Mouse (Mus musculus) thymus, postnatal 36 days (tissue): ENCODE data around the gene St7.
"Not testable (repeated sequence)": the region's sequence is repeated elsewhere in the genome, so short reads cannot be mapped to it uniquely, and the experiment has no call there.

ENCODE experiments used
- DNase-seq, 2 experiments: peaks; one replicate each; pipeline ENCODE4 v3.0.0; 2022; ENCODE audit warnings: mixed read lengths in 2 of 2

The St7 gene

DNA sequence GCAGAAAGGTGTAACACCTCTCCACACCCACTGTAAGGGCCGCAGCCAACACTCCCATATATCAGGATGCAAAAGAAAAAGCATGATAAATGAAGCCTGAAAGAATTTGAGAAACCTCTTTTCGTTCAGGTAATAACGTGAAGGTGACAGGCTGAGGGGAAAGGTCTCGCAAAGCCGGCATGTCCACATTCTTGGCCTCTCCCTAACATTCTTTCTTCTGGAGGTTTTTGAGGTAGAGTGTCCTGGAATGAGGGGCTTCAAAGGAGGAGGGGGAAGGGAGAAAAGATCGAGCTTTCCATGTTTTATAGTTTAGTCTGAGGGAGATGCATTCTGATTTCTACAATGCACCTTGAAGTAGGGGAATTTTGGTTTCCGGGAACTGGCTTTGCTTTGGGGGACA, at the start of gene St7:
TSS of gene St7 (plus strand) at position 287 of the 400 bp plus-strand sequence.
- no peak for DNase-seq

DNA sequence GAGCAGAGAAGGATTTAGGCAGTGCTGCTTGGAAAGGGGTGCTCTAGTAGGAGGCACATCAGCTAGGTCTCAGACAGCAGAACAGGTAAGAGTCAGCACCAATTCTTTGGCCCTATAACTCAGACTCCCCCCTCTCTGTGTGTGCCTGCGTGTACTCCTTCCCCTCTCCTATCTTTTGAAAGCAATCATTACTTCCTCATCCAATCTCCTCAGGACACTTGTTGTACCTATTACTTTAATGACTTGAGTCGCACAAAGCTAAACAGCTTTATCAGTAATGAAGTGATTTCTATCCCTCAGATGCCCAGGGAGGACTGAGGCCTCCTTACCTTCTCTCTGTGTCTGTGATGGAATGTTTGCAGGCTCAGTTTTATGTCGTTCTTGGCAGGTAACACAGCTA, 46.6 kb upstream of the St7 start:
- DNase-seq = no peak

DNA sequence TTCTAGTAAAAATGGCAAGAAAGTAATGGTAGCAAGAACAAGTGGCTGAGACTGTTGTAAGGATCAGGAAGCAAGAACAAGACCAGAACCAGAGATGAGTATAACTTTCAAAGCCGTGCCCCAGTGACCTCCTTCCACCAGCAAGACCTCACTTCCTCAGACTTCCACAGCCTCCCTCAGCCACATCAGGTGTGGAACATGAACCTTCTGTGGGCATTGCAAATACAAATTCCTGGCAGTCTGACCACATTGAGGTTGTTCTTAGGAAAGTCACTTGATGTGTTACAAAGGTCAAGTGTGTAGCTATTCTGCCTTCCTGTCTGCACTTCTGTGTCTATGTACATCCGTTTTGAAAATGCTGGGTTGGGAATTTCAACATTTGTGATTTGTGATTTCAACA, 40.6 kb upstream of the St7 start:
- no peak for DNase-seq

DNA sequence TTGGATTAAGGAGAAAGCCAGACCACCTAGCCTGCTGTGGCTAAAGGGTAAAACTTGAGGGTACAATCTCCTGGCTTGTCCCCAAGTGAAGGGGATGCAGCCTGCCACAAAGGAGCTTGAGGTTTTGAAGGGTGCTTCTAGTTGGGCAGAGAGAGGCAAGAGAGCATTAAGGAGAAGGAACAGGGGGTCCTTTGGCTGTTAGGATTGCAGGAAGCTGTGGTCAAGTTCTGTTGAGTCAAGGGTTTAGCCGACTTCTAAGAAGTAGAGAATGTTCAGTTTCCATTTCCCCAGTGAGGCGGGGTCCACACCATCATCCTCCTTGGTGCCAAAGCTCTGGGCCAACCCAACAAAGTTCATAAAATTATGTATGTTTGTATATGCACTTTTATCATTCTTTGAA, 37.7 kb upstream of the St7 start:
- DNase-seq = no peak

DNA sequence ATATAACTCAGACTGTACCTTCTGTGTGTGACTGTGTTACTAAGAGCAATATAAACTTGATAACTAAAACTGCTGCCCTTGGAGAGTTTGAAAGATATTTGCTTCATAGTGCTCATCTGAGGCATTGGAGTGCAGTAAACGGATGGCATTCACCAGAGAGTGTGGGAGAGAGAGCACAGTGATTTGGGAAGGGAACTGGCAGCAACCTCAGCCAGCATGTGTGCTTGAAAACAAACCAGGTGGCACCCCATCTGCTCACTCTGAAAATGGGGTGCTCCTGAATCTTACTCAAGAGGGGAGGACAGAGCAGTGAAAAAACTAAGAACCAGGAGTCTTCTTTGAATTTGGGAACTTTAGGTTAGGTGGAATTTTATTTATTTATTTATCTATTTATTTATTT, 35.4 kb upstream of the St7 start:
- DNase-seq = no peak

DNA sequence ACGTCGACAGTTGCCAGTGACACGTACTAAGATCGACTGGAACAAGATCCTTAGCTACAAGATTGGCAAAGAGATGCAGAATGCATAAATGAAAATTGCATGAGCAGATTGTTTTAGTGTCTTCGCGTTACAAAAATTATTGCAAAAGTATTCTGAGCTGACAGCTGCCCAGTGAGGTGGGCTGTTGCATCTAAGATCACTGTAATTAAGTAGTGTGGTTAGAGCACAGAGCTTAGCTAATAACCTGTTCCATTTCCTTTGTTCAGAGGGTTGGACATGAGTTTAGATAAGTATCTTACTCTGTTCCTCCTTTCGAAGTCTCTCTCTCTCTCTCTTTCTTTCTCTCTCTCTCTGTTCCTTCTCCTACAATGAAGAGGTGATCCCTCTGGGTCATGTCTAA, 27.4 kb upstream of the St7 start:
- no peak for DNase-seq

DNA sequence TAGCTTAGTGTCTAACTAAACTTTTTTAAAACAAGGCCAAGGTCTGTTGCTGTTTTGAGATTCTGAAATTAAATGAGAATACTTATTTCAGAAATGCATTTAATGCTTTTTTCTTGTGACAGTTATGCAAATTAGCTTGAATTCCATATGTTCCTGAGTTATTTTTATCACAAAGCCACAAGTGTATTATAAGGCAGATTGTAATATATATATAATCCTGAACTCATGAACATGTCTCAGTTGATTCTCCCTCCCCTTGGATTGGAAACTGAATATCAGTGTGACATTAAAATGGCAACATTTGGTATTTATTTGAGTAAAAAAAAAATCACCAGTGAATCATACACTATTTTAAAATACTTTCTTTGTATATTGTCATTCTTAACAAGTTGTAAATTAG, 26.7 kb upstream of the St7 start:
- DNase-seq = no peak

DNA sequence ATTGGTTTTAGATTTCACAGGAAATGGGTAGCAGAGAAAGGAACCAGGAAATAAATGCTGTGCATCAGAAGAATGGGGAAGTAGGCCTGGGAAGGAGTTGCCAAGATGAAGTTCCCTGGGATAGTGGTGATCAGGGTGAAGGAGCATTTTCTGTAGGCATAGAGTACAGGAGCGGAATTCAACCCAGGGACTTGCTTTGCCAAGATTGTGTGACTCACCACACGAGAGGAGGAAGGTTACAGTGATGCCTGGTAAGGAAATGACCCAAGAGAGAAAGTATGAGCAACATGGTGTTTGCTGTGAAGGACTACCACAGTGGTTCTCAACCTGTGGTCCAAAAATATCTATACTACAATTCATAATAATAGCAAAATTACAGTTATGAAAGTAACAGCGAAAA, 24.9 kb upstream of the St7 start:
- no peak for DNase-seq

DNA sequence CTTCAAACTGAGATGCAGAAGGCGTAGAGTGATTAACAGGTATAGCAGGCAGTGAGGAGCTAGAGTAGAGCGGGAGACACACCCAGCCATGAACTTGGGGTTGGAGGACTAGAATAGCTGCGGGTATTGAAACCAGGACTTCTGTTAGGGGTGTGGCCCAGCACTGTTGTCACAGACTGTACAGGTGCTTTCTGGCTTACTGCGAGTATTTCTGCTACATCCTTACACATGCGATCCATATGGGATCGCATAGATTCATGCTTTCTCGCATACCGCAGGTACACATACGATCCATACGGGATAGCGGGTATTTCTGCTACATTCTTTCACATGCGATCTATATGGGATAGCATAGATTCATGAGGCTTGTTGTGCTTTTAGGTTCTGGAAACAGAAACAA, 24.4 kb upstream of the St7 start:
- no peak for DNase-seq

DNA sequence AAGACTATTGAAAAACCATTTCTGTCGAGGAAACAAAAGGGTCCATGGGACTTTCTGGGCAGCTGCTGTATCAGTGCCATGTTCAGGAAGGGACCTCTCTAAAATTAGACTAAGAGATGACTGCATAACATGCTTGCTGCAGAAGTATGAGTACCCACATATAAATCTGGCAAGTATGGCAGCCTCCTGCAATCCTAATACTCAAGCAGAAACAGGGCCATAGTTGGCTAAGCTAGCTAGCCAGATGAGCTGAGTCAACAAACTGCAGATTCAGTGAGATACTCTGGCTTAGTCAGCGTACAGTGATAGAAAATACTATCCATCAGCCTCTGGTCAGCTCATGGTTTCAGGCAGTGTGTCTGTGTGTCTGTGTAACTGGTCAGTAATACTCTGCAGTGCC, 22.9 kb upstream of the St7 start:
- DNase-seq = no peak

DNA sequence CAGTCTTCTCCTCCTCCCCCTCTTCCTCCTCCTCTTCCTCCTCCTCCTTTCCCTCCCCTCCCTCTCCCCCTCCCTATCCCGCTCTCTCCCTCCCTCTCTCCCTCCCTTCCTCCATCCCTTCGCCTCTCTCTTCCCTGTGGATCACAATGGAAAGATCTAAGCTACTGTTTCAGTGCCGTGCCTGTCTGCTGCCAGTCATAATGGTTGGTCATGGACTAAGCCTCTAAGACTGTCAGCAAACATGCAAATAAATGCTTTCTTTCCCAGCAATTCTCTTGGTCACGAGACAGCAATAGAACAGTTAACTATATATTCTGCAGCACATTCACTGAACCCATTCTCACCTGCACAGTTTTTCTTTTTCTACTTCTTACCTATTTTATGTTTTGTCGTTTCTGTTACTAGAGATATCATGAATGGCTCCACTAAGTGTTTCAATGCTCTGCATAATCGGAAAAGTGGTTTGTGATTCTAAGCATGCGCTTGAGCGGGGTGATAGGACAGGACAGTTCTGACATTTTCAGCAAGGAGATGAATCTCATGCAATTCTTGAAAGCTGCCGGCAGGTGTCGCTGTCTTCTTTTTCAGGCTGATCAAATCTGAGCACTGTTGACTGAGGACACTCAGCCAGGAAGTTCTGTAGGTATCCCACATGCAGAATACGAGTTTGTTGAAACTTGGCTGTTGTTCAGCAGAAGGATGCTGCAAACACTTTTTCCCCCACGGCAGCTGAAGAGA, 17.5 kb upstream of the St7 start:
- peak; percentile 56 to 60 for DNase-seq

DNA sequence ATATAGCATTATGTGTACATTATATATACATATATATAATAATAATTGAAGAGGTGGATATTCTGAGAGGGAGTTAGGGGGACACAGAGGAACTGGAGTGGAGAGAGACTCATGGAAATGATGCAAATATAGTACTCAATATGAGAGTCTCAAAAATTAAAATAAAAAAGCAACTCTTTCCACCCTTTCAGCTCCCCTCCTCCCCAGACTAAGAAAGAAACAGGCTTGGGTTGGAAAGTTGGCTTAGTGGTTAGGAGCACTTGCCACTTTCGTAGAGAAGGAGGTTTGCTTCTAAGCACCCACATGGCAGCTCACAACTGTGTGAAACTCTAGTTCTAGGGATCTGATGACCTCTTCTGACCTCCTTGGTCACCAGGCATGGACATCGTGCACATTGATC, 15.7 kb upstream of the St7 start:
- DNase-seq = no peak

DNA sequence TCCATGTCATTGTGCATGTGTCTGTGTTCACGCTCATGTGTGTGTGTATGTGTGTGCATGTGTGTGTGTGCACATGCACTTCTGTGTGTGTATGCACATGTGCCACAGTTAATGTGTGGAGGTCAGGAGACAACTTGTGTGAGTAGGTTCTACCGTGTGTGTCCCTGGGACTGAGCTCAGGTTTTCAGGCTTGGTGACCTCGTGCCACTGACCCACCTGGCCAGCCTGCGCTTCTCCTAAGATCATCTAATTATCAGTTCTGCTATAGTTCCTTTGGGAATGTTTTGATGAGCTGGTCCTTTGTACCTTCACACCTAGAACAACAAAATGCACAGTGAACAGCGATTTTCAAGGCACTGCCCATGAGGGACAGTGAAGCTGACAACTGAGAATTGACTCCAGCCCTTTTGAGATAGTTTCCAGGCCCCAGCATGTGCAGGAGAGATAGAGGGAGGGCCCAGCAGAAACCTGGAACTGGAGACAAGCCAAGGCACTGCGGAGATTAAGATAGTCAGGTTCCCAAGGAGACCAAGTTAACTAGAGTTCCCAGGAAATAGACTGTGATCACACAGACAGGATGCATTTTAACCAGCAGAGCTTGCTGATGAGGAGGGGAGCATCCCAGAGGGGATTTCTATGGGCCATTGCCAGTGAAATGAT, 12.3 kb upstream of the St7 start:
- DNase-seq = no peak

DNA sequence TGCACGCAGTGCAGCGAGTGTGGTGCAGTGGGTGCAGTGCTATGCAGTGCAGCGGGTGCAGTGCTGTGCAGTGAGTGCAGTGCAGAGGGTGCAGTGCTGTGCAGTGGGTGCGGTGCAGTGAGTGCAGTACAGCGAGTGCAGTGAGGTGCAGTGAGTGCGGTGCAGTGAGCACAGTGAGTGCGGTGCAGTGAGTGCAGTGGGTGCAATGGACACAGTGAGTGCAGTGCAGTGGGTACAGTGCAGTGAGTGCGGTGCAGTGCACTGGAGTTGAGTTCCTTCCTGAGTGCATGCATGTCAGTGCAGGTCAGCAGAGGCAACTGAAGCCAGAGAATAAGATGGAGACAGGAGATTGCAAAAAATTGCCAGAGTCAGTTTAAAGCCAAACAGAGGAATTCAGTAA, 10.9 kb upstream of the St7 start:
- DNase-seq = no peak

DNA sequence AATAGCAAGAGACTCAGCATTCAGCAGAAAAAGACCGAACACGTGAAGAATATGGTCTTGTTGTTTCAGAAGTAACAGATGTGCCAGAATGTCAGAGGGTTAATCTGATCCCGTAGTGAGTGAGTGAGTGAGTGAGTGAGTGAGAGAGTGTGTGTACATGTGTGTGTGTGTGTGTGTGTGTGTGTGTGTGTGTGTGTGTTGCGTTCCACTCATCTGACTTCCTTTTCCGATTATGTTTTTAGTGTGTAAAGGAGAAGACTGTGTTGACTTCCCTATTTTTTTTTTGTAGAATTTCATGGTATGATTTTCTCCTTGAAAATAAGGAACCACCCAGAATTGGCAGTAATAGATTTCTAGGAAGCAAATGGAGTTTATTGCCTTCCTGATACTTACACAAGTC, 4.1 kb upstream of the St7 start:
- no peak for DNase-seq

DNA sequence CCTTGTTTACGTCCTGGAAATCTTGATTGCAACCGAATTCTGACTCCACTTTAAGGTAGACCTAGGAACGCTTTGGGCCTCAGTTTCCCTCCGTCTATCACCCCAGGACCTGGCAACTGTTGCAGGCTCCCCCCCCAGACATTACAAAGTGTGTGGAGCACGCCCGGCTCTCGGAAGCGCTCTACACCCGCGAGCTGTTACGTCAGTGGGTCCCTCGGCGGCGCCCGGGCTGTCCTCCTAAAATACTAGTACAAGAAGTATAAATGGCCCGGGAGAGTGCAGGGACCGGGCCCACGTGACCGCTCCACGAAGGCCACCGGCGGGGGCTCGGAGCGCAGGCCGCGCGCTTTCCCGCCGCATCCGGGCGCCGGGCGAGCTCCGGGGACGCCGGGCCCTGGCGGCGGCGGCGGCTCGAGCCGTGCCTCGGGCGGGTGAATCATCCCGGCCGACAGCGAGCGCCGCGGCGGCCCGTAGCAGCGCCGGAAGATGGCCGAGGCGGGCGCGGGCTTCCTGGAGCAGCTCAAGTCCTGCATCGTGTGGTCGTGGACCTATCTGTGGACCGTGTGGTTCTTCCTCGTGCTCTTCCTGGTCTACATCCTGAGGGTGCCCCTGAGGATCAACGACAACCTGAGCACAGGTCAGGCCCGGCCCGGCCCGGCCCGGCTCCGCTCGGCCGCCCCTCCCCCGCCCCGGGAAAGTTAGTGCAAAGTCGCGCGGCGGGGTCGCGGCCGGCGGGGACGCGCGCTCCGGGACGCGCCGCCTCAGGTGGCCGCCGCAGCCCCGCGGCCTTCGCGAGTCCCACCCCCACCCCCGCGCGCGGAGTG, 1.2 kb downstream of the St7 start:
- peak; percentile 59 to 68 for DNase-seq

DNA sequence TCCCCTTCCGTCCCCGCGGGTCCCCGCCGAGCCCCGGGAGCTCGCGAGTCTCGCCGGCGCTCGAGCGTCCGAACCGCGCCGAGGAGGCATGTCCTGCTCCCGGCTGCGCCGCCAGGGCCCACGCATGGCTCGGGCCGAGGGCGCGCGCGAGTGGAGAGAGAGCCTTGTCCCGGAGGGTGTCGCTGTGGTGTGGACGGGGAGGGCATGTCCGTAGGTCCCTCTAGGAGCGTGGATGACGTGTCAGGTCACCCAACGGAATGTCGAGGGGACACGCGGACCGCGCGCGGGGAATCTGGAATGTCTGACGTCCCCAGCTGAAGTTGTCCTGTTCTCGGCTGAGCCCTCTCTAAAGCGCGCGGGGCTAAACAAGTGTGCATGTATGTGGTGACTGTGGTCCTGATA, 1.8 kb downstream of the St7 start:
- DNase-seq = peak; percentile 70 to 71

DNA sequence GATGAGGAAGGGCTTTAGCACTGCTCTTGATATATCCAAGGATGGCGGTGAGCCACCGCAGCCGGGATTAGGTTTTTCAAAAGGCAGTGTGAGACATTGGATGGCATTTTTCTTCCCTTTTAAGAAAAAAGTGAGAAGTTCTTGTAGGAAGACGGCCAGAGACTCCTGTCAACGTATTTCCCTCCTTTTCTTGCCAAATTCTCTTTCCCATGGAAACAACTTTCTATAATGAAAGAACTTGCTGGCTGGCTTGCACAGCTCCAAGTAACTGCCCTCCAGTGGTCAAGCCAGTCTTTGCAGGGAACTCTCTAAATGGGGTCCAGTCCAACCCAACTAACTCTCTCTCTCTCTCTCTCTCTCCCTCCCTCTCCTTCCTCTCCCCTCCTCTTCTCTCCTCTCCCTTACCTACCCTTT, 3.6 kb downstream of the St7 start:
- DNase-seq = peak; percentile 16 to 19

DNA sequence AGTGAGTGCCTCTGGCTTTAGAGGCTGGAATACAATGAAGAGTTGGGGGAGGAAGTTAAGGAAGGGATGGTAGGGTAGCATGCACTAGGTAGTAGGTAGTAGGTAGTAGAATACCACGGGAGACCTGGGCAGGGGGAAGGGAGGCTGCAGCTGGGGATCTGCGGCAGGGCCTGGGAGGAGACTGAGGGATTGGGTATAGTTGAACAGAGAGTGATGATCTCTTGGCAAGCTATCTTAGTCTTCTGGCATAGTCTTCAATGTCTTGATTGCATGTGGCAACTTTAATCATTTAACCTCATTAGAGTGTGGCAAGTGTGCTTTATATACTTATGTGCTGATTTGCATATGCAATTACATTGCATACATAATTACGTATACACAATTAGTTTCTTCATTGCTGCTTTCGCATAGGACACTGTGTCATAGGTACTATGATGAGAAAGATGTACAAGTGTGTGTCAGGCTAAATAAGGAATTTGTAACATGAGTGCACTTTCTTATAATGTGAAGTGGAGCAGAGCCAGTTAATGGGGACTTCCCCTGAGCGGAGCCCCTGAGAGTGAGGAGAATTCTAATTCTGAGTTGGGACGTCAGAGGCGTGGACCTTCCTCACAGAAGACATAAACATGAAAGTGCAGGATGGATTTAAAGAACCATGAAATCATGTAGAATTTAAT, 8.3 kb downstream of the St7 start:
- DNase-seq = no peak

DNA sequence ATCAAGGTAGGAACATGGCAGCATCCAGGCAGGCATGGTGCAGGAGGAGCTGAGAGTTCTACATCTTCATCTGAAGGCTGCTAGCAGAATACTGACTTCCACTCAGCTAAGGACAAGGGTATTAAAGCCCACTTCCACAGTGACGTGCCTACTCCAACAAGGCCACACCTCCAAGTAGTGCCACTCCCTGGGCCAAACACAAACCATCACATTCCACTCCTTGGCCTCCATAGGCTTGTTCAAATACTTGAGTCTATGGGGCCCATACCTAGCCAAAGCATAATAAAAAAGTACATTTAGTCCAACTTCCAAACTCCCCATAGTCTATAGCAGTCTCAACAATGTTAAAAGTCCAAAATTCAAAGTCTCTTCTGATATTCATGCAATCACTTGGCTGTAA, 11.3 kb downstream of the St7 start:
- not testable (repeated sequence) for DNase-seq

DNA sequence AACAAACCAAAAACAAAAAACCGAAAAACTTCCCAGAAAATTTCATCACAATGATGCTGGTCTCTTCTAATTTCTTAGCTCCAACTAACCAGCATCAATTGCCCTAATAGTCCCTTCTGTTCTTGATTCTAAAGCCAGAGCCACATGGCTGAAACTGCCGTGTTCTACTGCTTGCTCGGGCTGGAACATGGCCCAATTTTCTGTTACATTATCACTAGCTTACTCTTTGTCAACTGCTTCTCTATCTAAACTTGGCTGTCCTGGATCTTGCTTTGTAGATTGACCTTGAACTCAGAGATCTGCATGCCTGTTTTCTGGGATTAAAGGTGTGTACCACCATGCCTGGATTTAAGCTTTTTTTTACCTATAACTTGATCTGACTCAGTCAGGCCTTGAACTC, 13.2 kb downstream of the St7 start:
- DNase-seq = no peak

DNA sequence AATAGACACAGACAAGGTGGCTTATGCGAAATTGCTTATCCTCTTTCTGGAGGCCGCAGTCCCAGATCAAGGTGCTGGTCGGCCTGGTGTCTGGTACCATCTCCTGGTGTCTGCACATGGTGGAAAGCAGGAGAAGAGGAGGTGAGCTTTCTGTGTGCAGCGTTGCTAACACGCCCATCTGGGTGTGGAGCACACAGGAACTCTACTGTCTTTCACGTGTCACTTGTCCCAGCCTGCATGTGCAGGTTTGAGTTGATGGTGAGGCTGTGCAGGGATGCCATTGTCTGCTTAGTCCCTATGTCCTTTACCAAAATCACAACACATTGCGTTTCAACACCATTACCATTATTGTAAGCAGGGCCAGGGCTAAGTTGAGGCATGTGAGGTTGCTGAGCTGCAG, 26.2 kb downstream of the St7 start:
- DNase-seq = no peak

DNA sequence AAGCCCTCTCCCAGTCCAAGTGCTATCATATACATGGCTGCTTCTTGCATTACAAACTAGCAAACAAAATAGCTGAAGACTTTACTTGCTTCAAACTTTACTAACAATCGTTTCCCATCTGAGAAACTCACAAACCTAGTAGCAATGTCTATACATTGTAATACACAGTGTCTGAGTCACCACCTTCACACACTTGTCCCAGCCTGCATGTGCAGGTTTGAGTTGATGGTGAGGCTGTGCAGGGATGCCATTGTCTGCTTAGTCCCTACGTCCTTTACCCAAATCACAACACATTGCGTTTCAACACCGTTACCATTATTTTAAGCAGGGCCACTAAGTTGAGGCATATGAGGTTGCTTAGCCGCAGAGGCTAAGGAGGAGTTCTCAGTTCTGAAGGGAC, 26.7 kb downstream of the St7 start:
- no peak for DNase-seq
